Mouse (Mus musculus): ENCODE data around the gene Inpp5b. TPM values are rescaled to one million over a fixed set of nuclear protein-coding genes. Genes with fewer than 3 reads are reported as not detected.

Gene Inpp5b
- polyA plus RNA-seq, 1 experiment from 2014 or later: 29.7 TPM

- Histone ChIP-seq H3K4me3 (no peak overlapping the region), H3K36me3 (peaks cover 46% of the 10 kb centered on the region), H3K9me3 (no peaks in the 10 kb centered on the region), H3K9ac (no peak overlapping the region), H3K4me1 (peaks cover 4% of the 10 kb centered on the region; the same call in 1 of the 2 replicates), H3K27me3 (replicated peaks) (no peaks in the 10 kb centered on the region), H3K4me2 (replicated peaks) (no peak overlapping the region), H3K27ac (no peak overlapping the region)
- ATAC-seq (ENCODE audit: low FRiP score, low read depth): 0 out of 2 replicates have a peak, but pooled peaks have one; percentile 44
- WGBS: 52% methylated on average over 11 of the region's 11 CpGs
Measured at GRCm38 (mm10) chr4:124843493-124843892, 101.8 kb downstream of the Inpp5b start.

- WGBS: 5% methylated on average over 8 of the region's 8 CpGs
- Histone ChIP-seq H3K4me3 (no peak overlapping the region), H3K36me3 (peaks cover 17% of the 10 kb centered on the region), H3K27ac (no peak overlapping the region), H3K4me1 (peaks cover 24% of the 10 kb centered on the region), H3K9me3 (no peaks in the 10 kb centered on the region), H3K9ac (no peak overlapping the region), H3K27me3 (replicated peaks) (no peaks in the 10 kb centered on the region), H3K4me2 (replicated peaks) (no peak overlapping the region)
- no peak for ATAC-seq (ENCODE audit: low FRiP score, low read depth)
Measured at GRCm38 (mm10) chr4:124847573-124847972, 105.9 kb downstream of the Inpp5b start.

- ATAC-seq (ENCODE audit: low FRiP score, low read depth): peak; percentile 67
- peak overlapping the region; percentile 100 for H3K4me3 ChIP-seq
- peaks cover 21% of the 10 kb centered on the region for H3K36me3 ChIP-seq
- no peaks in the 10 kb centered on the region for H3K9me3 ChIP-seq
- peaks cover 29% of the 10 kb centered on the region for H3K4me1 ChIP-seq
- H3K9ac ChIP-seq: peak overlapping the region; percentile 95
- 2% methylated on average over 24 of the region's 24 CpGs for WGBS
- H3K27ac ChIP-seq: peak overlapping the region; percentile 95
- H3K4me2 ChIP-seq (replicated peaks): peak overlapping the region; percentile 71
- H3K27me3 ChIP-seq (replicated peaks): no peaks in the 10 kb centered on the region
Measured at GRCm38 (mm10) chr4:124849631-124850260, 108.1 kb downstream of the Inpp5b start.

GRCm38 (mm10) chr4:124850261-124850913 lies 108.7 kb downstream of the Inpp5b start, which contains the start of gene Yrdc:
Gene Yrdc (plus strand): TSS chr4:124850679.
- peak; percentile 91 for ATAC-seq (ENCODE audit: low FRiP score, low read depth)
- peak within 1 kb of the TSS; percentile 100 for H3K4me3 ChIP-seq
- WGBS: under 1% methylated on average over 83 of the region's 90 CpGs
- H3K27ac ChIP-seq: peak within 1 kb of the TSS; percentile 95
- no peaks in the 10 kb centered on the region for H3K27me3 ChIP-seq (replicated peaks)
- H3K4me1 ChIP-seq: peaks cover 29% of the 10 kb centered on the region
- peaks cover 18% of the 10 kb centered on the region for H3K36me3 ChIP-seq
- peak within 1 kb of the TSS; percentile 71 for H3K4me2 ChIP-seq (replicated peaks)
- no peaks in the 10 kb centered on the region for H3K9me3 ChIP-seq
- peak within 1 kb of the TSS; percentile 95 for H3K9ac ChIP-seq

MicroRNAs encoded within 50 kb of the gene (microRNA counts, 519-probe panel; counts per million panel counts)
- 342 counts per million, percentile 67 among the panel's probes with 10 or more counts for microRNA mmu-miR-697
- 342 counts per million, percentile 67 among the panel's probes with 10 or more counts for microRNA mmu-miR-698

Small RNA genes lying within 50 kb of the gene (microRNA-seq; reads per million reads assigned to microRNA genes)
- not detected for gene Gm24721
- not detected for gene Mir697
- gene Mir698: not detected

Other genes starting within 250 kb of the Inpp5b start
- 0.84 and 1.2 TPM in 2 replicates for gene 3100002H09Rik, start 131.0 kb upstream of the Inpp5b start, polyA plus RNA-seq (2016; fragmentation: Nextera tagmentation; extraction: Ambion mirVana)
- 25.2 and 25.8 TPM in 2 replicates for gene Pou3f1, start 85.0 kb upstream of the Inpp5b start, polyA plus RNA-seq (2016; fragmentation: Nextera tagmentation; extraction: Ambion mirVana)
- 58.5 and 60.4 TPM in 2 replicates for gene Utp11, start 48.2 kb upstream of the Inpp5b start, polyA plus RNA-seq (2016; fragmentation: Nextera tagmentation; extraction: Ambion mirVana)
- gene Fhl3, start 41.1 kb upstream of the Inpp5b start, polyA plus RNA-seq (2016; fragmentation: Nextera tagmentation; extraction: Ambion mirVana): 1.6 and 3.6 TPM in 2 replicates
- gene Sf3a3, start 27.1 kb upstream of the Inpp5b start, polyA plus RNA-seq (2016; fragmentation: Nextera tagmentation; extraction: Ambion mirVana): 157 and 162 TPM in 2 replicates
- 12.9 and 14.2 TPM in 2 replicates for gene Mtf1, start 60.3 kb downstream of the Inpp5b start, polyA plus RNA-seq (2016; fragmentation: Nextera tagmentation; extraction: Ambion mirVana)
- gene Yrdc, start 108.8 kb downstream of the Inpp5b start, polyA plus RNA-seq (2016; fragmentation: Nextera tagmentation; extraction: Ambion mirVana): 56.4 and 56.5 TPM in 2 replicates
- gene 1110065P20Rik, start 109.3 kb downstream of the Inpp5b start, polyA plus RNA-seq (2016; fragmentation: Nextera tagmentation; extraction: Ambion mirVana): 71.6 and 77.6 TPM in 2 replicates
- gene Maneal, start 120.3 kb downstream of the Inpp5b start, polyA plus RNA-seq (2016; fragmentation: Nextera tagmentation; extraction: Ambion mirVana): 8.2 and 10.3 TPM in 2 replicates
- 6.3 and 6.6 TPM in 2 replicates for gene Epha10, start 139.0 kb downstream of the Inpp5b start, polyA plus RNA-seq (2016; fragmentation: Nextera tagmentation; extraction: Ambion mirVana)
- 16.5 and 18.6 TPM in 2 replicates for gene 9930104L06Rik, start 195.2 kb downstream of the Inpp5b start, polyA plus RNA-seq (2016; fragmentation: Nextera tagmentation; extraction: Ambion mirVana)
- gene Cdca8, start 197.5 kb downstream of the Inpp5b start, polyA plus RNA-seq (2016; fragmentation: Nextera tagmentation; extraction: Ambion mirVana): 121 TPM in 2 replicates
- 1.3 and 4.6 TPM in 2 replicates for gene Rspo1, start 244.6 kb downstream of the Inpp5b start, polyA plus RNA-seq (2016; fragmentation: Nextera tagmentation; extraction: Ambion mirVana)

Data from neural tube, embryonic 12.5 days (tissue).